Mouse (Mus musculus): Measurements from ENCODE around the gene Atg13.

- TF ChIP-seq CTCF (IDR thresholded peaks at IDR 0.05; ENCODE audit: low read depth) (no peak), EP300 (IDR thresholded peaks at IDR 0.05; ENCODE audit: low read depth) (no peak)
These were observed 59.9 kb downstream of the Atg13 start for GRCm38 (mm10) chr2:91650360-91650995.
